Mouse (Mus musculus): ENCODE results near the gene Elf3.

GRCm38 (mm10) chr1:135267663-135268446 is 9.5 kb upstream of the Elf3 start:
- no peak for TF ChIP-seq CTCF (IDR thresholded peaks at IDR 0.05; ENCODE audit: borderline replicate concordance, extremely low read depth, insufficient read depth, insufficient read length)
- no peak for TF ChIP-seq POLR2A (IDR thresholded peaks at IDR 0.05; ENCODE audit: borderline replicate concordance, extremely low read depth, insufficient read depth, insufficient read length, poor library complexity, severe bottlenecking)

Data from brain, embryonic 14.5 days (tissue).